Mouse (Mus musculus): Measurements from ENCODE around the gene Ppp1r12a. TPM values are rescaled to one million over a fixed set of nuclear protein-coding genes. Genes with fewer than 3 reads are reported as not detected.

The Ppp1r12a gene
- polyA plus RNA-seq (2017; shearing (Covaris generic)) = 100 to 1,000 TPM; 251 to 307 (median 255) TPM

DNA sequence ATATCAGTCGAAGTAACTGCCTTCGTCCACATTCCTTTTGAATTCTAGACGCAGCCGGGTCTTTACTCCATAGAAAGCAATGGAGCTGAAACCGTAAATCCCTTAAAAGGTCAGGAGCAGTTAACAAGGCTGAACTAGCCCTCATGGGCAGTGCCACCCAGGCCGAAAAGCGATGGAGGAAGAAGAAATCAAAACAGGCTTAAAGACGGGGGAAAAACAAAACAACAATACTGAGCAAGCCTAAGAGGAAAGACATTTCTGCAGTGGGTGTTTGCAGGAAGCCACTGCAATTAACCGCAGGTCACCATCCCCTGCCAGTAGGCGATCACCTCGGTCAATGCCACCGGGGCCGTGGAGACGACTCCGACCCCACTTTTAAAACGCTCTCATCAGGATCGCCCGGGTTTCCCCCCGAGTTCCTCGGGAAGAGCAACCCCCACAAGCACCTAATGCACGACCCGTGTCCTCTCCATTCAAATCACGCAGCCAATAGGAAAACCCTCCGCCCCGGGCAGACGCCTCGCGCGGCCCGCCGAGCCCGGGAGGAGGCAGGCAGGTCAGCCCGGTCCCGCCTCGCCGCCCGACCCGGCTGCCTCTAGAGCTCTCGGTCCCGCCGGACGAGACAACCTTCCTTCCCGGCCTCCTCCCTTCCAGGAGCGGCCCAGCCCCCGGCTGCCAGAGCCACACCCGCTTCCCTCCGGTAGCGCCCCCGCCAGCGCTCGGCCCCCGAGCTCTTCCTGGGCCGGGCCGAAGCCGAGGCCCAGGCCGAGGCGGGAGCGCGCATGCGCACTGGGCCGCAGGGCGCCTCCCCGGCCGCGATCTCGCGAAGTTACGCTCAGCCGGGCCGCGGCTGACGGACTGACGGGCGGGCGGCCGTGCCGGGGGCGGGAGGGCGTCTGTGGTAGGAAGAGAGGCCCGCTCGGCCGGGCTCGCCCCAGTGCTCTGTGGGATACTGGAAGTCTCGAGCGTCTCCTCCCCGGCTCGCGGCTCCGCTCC, at the start of gene Ppp1r12a:
Gene Ppp1r12a, plus strand, starts transcription at position 933 of the 996 bp plus-strand sequence.
- peak; percentile 64 for ATAC-seq

DNA sequence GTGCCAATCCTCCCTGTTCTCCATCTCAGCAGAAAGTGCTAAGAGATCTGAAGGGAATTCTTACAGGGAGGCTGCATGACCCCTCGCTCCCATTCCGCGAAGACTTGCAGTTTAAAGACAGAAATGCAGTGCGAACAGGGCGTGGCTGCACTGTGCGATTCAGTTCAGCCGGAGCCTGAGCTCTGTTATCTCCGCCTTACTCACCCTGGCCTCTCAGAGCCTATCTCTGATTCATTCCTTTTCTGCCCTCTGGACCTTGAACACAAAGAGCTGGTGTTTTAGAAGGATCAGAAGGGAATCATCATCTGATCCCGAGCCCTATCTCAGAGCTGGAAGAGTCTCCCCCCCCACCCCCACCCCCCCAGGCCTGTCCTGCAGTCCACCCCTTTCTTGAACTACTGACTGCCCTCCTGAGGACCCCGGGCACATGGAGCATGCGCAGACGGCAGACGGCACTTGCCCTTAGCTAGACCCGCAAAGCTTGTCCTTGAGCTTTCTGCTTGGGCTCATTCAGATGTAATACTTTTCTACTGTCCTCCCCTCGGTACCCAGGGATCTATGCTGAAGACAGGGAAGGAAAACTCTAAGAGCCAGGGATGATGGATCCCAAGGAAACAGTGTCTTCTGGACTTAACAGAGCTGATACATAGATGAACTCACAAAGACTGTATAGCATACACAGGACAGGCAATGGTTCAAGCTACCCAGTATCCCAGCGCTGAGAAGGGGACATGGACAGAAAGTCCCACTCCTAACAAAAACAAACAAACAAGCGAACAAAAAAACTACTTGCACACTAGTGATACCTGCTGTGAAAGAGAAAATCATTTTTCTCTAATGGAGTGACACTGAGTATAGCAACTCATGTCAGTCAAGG, 48.4 kb upstream of the Ppp1r12a start:
- no peak for ATAC-seq

DNA sequence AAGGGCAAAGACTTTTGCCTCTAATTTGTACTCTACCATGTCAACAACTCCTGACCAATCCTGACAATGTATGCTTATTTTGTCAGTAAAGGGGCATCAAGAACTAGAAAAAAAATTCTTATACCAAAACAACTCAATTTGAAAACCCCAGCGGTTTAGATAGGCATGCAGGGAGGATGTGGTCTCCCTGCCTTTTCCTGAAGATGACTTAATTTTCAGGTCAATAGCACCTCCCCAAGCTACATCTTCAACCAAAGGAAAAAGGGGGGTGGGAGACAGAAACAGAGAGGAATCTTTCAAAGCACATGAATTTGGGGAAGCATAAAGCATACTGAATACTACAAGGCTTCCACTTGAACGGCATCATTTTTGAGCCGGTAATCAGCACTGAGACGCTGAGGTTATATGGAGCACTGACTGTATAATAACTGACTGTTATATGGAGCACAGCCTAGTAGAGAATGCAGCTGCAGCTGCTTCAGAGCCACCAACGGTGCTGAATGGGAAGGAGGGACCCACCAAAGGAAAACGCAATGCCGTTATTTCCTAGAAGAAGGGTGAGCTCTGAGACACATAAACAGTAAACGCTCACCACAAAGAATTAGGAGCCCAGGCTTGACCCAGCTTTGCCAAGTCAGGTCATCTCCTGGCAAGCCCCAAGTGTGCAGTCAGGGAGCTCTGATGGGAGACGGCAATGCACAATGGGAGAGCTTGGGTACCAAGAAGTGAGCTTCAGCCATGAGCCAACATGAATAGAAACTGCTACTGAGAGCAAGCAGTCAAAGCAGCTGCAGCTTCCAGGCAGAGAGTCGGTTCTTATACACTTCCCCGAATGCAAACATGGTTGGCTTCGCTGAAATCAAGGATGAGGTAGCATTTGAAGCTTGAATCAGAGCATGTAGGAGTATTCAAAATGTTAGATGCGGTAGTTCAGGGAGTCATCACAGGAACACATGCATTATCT, 43.5 kb upstream of the Ppp1r12a start:
- ATAC-seq = peak; percentile 82

DNA sequence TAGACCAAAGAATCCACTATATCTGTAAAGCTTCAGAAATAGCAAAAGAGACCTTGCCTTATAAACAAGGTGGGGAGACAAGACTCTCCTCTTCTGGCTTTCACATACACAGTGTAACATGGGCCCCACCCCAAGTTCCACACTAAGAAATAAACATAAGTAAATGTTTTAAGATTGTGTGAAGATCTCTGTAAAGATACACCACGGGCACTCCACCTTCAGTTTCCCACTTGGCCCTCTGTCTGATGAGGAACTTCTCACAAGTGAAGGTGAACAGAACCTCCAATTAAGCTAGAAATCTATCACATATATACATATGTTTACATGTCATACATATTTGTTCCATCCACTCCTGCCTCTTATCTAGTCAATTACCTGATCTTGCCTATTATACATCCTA, 42.6 kb upstream of the Ppp1r12a start:
- no peak for ATAC-seq

DNA sequence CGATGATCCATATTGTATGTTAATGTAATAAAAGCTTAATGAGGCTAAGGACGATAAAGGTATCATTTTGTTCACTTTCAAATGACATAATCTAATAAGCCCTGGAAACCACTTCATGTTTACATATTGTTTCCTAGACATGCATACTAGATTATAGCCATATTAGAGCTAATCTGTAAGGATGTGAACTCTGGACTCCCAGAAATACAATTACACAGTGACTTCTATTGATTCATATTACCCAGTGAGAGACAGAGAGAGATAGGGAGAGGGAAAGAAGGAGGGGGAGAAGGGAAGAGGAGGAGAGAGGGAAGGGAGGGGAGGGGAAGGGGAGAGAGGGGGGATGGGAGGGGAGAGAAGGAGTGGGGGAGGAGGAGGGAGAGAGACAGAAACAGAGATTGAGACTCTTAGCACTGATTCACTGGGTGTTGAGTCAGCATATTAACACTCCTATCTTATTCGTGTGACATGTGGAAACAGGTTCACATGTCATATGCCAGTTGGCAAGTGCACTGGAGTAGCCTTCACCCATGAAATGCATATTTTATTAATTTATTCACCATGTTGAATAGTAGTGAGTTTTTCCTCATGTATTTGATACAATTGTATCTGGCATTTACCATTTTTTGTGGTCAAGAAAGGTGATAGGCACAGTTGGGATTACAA, 36.9 kb upstream of the Ppp1r12a start:
- ATAC-seq = no peak

GRCm38 (mm10) chr10:108129167-108129566, 32.8 kb upstream of the Ppp1r12a start:
- peak; percentile 80 for ATAC-seq

- ATAC-seq = no peak
Measured at GRCm38 (mm10) chr10:108131858-108132257, 30.1 kb upstream of the Ppp1r12a start.

DNA sequence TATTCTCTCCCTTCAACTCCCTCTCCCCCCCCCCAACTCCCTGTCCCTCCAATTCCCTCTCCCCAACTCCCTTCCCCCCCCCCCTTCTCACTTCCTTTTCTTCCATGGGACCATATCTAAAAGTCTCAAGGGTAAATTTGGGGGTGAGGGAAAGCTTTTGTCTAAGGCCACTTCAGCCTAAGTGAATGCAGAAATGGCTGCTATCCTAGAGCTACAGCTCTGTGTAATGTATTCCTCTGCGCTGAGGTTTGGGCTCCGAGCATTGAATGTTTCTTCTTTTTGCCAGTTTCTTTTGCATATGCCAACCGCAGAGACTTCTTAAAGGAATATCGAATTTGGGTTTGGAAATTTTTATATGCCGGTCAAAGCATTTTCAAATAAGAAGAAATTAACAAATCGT, 28.7 kb upstream of the Ppp1r12a start:
- ATAC-seq = no peak

DNA sequence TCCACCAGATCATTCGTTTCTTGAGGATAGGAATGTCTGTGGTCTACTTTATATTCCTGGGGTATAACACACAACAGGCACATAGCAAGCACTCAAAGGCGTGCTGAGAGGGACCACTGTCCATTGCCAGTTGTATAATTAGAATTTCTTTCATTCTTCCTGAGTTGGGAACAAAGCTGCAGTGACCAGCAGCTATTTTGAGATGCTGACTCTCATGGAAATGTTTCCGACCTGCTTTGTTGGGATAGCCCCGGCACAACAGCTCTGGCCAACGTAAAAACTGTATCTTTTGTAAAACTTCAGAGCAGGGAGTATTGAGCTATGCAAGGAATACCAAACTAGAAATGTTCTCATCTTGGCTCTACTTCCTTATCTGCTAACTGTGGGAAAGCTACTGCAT, 28.2 kb upstream of the Ppp1r12a start:
- no peak for ATAC-seq

GRCm38 (mm10) chr10:108138347-108138746, 23.6 kb upstream of the Ppp1r12a start:
- peak; percentile 49 for ATAC-seq

GRCm38 (mm10) chr10:108139788-108140187, 22.2 kb upstream of the Ppp1r12a start:
- ATAC-seq = no peak

- ATAC-seq = no peak
Measured at GRCm38 (mm10) chr10:108140742-108141141, 21.3 kb upstream of the Ppp1r12a start.

DNA sequence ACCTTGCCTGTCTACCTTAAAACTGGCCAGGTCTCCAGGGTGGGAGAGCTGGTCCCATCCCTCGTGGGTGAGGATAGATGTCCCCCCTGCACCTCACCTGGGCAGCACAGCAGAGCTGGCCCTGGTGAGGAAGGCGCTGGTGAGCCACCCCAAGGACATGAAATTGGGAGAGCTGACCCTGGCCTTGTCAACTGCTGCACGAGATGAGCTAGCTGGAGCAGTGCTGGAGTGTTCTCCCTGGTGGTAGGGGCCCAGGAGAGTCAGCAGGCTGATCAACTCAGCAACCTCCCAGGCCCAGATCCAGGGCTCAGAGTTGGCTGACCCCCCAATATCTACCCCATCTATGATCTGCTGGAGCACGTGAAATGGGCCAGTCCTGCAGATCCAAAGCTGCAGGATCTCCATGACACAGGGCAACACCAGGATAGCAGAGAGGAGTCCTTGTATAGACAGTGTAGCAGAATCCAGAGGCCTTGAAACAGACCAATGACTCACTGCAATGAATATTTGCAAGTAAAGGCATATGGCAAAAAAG, 17.9 kb upstream of the Ppp1r12a start:
- ATAC-seq = no peak

GRCm38 (mm10) chr10:108145701-108146100, 16.3 kb upstream of the Ppp1r12a start:
- ATAC-seq = no peak

DNA sequence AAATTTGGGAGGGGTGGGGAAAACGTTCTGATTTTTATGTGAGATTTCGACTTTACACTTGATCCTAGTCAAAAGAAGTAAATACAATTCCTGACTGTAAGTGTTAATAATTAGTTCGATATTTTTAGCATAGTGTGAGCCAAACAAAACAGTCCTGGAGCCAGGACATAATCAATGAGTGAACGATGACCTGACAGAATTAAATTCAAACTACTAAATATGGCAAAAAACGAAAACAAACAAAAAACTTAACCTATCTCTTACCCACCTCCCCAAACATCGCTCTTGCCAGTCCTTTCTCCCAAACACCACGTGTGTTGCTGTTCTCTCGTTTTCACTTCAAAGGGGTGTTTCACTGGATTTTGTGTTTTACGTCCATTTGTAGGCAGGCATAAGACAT, 15.0 kb upstream of the Ppp1r12a start:
- no peak for ATAC-seq

- ATAC-seq = no peak
Measured at GRCm38 (mm10) chr10:108153301-108153700, 8.7 kb upstream of the Ppp1r12a start.

DNA sequence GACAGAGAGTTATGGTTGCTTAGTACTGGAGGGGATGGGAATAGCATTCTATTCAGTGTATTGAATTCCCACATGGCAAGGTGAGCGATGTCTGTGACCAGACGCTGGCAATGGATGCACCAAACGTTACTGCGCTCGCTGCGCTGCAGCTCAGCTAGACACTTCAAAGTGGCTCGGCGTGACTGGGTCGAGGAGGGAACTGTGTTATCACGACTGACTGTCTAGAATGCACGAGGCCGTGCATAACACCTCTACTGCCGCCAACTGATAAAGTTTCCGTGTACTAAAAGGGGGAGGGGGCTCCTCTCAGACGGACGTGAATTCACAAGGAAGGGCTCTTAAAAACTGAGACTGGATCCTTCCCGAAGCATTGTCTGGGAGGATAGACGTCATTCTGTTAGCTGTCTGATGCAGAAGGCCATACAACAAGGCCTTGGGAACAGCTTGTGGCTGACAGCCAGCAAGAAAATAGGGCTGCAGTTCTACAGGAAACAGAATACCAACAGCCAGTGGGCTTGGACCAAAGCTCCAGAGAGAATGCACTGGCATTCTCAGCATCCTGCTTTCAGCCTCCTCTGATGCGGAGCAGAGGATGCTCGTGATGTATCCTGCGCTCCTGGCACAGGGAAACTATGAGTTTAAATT, 6.8 kb upstream of the Ppp1r12a start:
- no peak for ATAC-seq

- ATAC-seq = no peak
Measured at GRCm38 (mm10) chr10:108155687-108156067, 6.3 kb upstream of the Ppp1r12a start.

DNA sequence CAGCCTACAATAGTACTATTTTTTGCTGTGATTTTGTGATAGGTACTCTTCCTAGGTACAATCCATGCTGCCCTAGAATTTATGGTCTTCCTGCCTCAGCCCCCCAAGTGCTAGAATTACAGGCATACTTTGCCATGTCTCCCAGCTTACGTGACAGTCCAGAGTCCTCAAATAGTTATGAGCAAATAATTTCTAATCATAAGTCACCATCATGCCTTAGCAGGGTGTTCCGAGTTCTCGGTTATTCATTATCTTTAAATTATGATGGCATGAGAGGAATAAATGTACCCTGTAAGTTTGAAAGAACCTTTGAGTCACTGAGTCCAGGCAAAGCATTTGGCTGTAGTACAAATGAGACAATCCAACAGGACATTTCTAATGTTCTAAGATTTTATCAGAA, 5.9 kb upstream of the Ppp1r12a start:
- no peak for ATAC-seq

- no peak for ATAC-seq
Measured at GRCm38 (mm10) chr10:108159002-108159401, 3.0 kb upstream of the Ppp1r12a start.

Measured in inflammation-experienced regulatory T-cells, adult 6 months (primary cell).